Comparison of ENCODE assay signal across 17 mouse cellular contexts in the genomic region with DNA sequence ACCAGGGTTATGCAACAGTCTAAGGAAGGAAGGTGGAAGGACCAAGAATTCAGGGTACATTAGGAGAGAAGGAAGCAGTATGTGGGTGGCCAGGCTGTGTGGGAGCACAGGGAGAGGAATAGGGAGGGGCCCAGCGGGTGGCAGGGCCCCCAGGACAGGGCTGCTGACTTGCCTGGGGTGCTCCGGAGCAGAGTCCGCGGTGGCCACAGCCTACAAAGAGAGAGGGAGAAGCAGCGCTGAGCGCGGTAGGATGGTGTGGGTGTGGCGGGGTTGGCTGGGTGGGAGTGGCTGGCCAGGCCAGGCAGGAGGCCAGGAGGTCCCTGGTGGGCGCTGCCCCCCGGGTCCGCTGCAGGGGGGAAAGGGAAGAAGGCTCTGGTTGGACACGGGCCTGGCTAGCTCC. TPM values are rescaled to one million over a fixed set of nuclear protein-coding genes. Genes with fewer than 3 reads are reported as not detected.
DNase-seq lines count a peak whose midpoint lies in the region; ATAC-seq lines count a peak whose summit lies in the region.
"Had no signal": no experiment of that assay in that cellular context is flagged by ENCODE, and none has a peak within 500 bp of the region (broad histone marks: within the 10 kb centered on the region; RNA-seq: fewer than 3 reads in every experiment).

No protein-coding gene starts in this region.

- peaks cover 64% of the 10 kb centered on the region for H3K36me3 ChIP-seq in forebrain, embryonic 10.5 days (replicated peaks)
- peaks cover 91% of the 10 kb centered on the region for H3K36me3 ChIP-seq in forebrain, embryonic 13.5 days (ENCODE audit: poor library complexity, severe bottlenecking)
- 0 out of 2 replicates have a peak, but pooled peaks cover 3% of the 10 kb centered on the region for H3K36me3 ChIP-seq in kidney, embryonic 16.5 days (ENCODE audit: insufficient read depth, low read length)

- H3K4me3 ChIP-seq in forebrain, embryonic 10.5 days, result no peak overlapping the region
- no peak overlapping the region for H3K4me3 ChIP-seq in forebrain, embryonic 13.5 days
- H3K4me3 ChIP-seq in kidney, embryonic 16.5 days (ENCODE audit: low read length), result no peak overlapping the region
- H3K4me3 ChIP-seq: forebrain, embryonic 15.5 days; hindbrain, embryonic 13.5 days; limb, embryonic 12.5 days; megakaryocyte, embryonic 14.5 days; midbrain, embryonic 15.5 days had no signal

- no peak for ATAC-seq in forebrain, embryonic 13.5 days
- ATAC-seq in kidney, embryonic 16.5 days (ENCODE audit: low FRiP score, low TSS enrichment), result 0 out of 2 replicates have a peak, but pooled peaks have one; percentile 16
- ATAC-seq: CD4-positive, CD25-positive, alpha-beta regulatory T cell, adult 4 months; forebrain, embryonic 15.5 days; midbrain, embryonic 15.5 days had no signal

- H3K27ac ChIP-seq in forebrain, embryonic 10.5 days, result peak overlapping the region; percentile 31; the same call in 1 of the 2 replicates
- H3K27ac ChIP-seq in forebrain, embryonic 13.5 days, result no peak overlapping the region
- no peak overlapping the region for H3K27ac ChIP-seq in kidney, embryonic 16.5 days (ENCODE audit: low read length)
- H3K27ac ChIP-seq: forebrain, embryonic 15.5 days; hindbrain, embryonic 13.5 days; limb, embryonic 12.5 days; midbrain, embryonic 15.5 days had no signal

- no peak for DNase-seq in forebrain, embryonic 10.5 days (ENCODE audit: extremely low spot score, low spot score)
- no peak for DNase-seq in kidney, postnatal 25 days
- DNase-seq in lung, postnatal 36 days, result peak; percentile 54
- no peak for DNase-seq in lung, postnatal 14 days
- no peak for DNase-seq in adrenal gland, adult 18-20 months (ENCODE audit: low spot score in 2 of 2)
- DNase-seq in layer of hippocampus, adult 8-10 months (ENCODE audit: low spot score in 2 of 2), result no peak
- DNase-seq: cerebellum, adult 9-11 months; kidney, adult 11 months; thymus, postnatal 14 days had no signal

- 76% methylated on average over 12 of the region's 12 CpGs for WGBS in forebrain, embryonic 10.5 days
- WGBS in forebrain, embryonic 13.5 days, result 85% methylated on average over 11 of the region's 12 CpGs
- WGBS in kidney, embryonic 16.5 days, result 54% methylated on average over 11 of the region's 12 CpGs

- H3K9me3 ChIP-seq in forebrain, embryonic 10.5 days, result no peaks in the 10 kb centered on the region
- no peaks in the 10 kb centered on the region for H3K9me3 ChIP-seq in forebrain, embryonic 13.5 days (replicated peaks)
- H3K9me3 ChIP-seq in kidney, embryonic 16.5 days (ENCODE audit: low read length), result no peaks in the 10 kb centered on the region
- H3K9me3 ChIP-seq: forebrain, embryonic 15.5 days; hindbrain, embryonic 13.5 days; limb, embryonic 12.5 days; megakaryocyte, embryonic 14.5 days; midbrain, embryonic 15.5 days had no signal

- no peak overlapping the region for H3K9ac ChIP-seq in forebrain, embryonic 13.5 days
- H3K9ac ChIP-seq in kidney, embryonic 16.5 days (replicated peaks; ENCODE audit: low read length), result no peak overlapping the region
- H3K9ac ChIP-seq: forebrain, embryonic 15.5 days; hindbrain, embryonic 13.5 days; limb, embryonic 12.5 days; midbrain, embryonic 15.5 days had no signal

- H3K4me2 ChIP-seq in forebrain, embryonic 13.5 days, result no peak overlapping the region
- H3K4me2 ChIP-seq in kidney, embryonic 16.5 days (replicated peaks; ENCODE audit: low read depth, low read length), result no peak overlapping the region
- H3K4me2 ChIP-seq: forebrain, embryonic 15.5 days; hindbrain, embryonic 13.5 days; limb, embryonic 12.5 days; midbrain, embryonic 15.5 days had no signal

- peaks cover 13% of the 10 kb centered on the region for H3K4me1 ChIP-seq in forebrain, embryonic 10.5 days
- peaks cover 17% of the 10 kb centered on the region for H3K4me1 ChIP-seq in forebrain, embryonic 13.5 days
- H3K4me1 ChIP-seq in kidney, embryonic 16.5 days (ENCODE audit: insufficient read depth, low read length), result peaks cover 20% of the 10 kb centered on the region

- H3K27me3 ChIP-seq in forebrain, embryonic 10.5 days (ENCODE audit: poor library complexity, severe bottlenecking), result peaks cover 9% of the 10 kb centered on the region
- no peaks in the 10 kb centered on the region for H3K27me3 ChIP-seq in forebrain, embryonic 13.5 days
- H3K27me3 ChIP-seq in kidney, embryonic 16.5 days (ENCODE audit: insufficient read depth, low read length), result no peaks in the 10 kb centered on the region
- H3K27me3 ChIP-seq: forebrain, embryonic 15.5 days; hindbrain, embryonic 13.5 days; limb, embryonic 12.5 days; midbrain, embryonic 15.5 days had no signal

RNA-seq across cellular contexts. Expression of a gene that starts 7.3 kb away (rescaled TPM):
- polyA plus RNA-seq in forebrain, embryonic 10.5 days (2016; fragmentation: Nextera tagmentation; extraction: Ambion mirVana), result 260 and 275 TPM in 2 replicates
- 221 and 237 TPM in 2 replicates for polyA plus RNA-seq in forebrain, embryonic 13.5 days (2015; fragmentation: Nextera tagmentation; extraction: Ambion mirVana)
- 272 and 300 TPM in 2 replicates for polyA plus RNA-seq in kidney, embryonic 16.5 days (2015; fragmentation: Nextera tagmentation; extraction: Ambion mirVana)
- total RNA-seq in adrenal gland, adult 18-20 months (2021), result 100 to 1,000 TPM; 108 to 123 TPM
- total RNA-seq in layer of hippocampus, adult 8-10 months (2022), result 10 to 100 TPM; 73.9 to 82.9 (median 79.4) TPM

RNA-seq across cellular contexts. Expression of a gene that starts 7.6 kb away (rescaled TPM):
- polyA plus RNA-seq in forebrain, embryonic 10.5 days (2016; fragmentation: Nextera tagmentation; extraction: Ambion mirVana), result 4.4 and 5.4 TPM in 2 replicates
- polyA plus RNA-seq in forebrain, embryonic 13.5 days (2015; fragmentation: Nextera tagmentation; extraction: Ambion mirVana), result 36.6 and 43.2 TPM in 2 replicates
- polyA plus RNA-seq in kidney, embryonic 16.5 days (2015; fragmentation: Nextera tagmentation; extraction: Ambion mirVana), result 4.7 and 6.0 TPM in 2 replicates
- 1 to 10 TPM; 1.7 to 2.9 TPM for total RNA-seq in adrenal gland, adult 18-20 months (2021)
- total RNA-seq in layer of hippocampus, adult 8-10 months (2022), result 10 to 100 TPM; 74.0 to 89.3 (median 80.2) TPM

RNA-seq across cellular contexts. Expression of a gene that starts 9.6 kb away (rescaled TPM):
- 1.7 and 1.8 TPM in 2 replicates for polyA plus RNA-seq in forebrain, embryonic 10.5 days (2016; fragmentation: Nextera tagmentation; extraction: Ambion mirVana)
- polyA plus RNA-seq in forebrain, embryonic 13.5 days (2015; fragmentation: Nextera tagmentation; extraction: Ambion mirVana), result 2.8 and 3.1 TPM in 2 replicates
- 20.0 and 23.6 TPM in 2 replicates for polyA plus RNA-seq in kidney, embryonic 16.5 days (2015; fragmentation: Nextera tagmentation; extraction: Ambion mirVana)
- total RNA-seq in adrenal gland, adult 18-20 months (2021), result under 1 TPM; 0.23 to 0.35 TPM
- total RNA-seq in layer of hippocampus, adult 8-10 months (2022), result 1 to 10 TPM in 2 of 4 experiments, under 1 TPM in 2; 0.37 to 1.7 (median 1.2) TPM

RNA-seq across cellular contexts. Expression of a gene that starts 11.6 kb away (rescaled TPM):
- 227 and 242 TPM in 2 replicates for polyA plus RNA-seq in forebrain, embryonic 10.5 days (2016; fragmentation: Nextera tagmentation; extraction: Ambion mirVana)
- 196 and 201 TPM in 2 replicates for polyA plus RNA-seq in forebrain, embryonic 13.5 days (2015; fragmentation: Nextera tagmentation; extraction: Ambion mirVana)
- 227 and 235 TPM in 2 replicates for polyA plus RNA-seq in kidney, embryonic 16.5 days (2015; fragmentation: Nextera tagmentation; extraction: Ambion mirVana)
- 100 to 1,000 TPM; 141 to 148 TPM for total RNA-seq in adrenal gland, adult 18-20 months (2021)
- 10 to 100 TPM; 85.4 to 96.0 (median 94.4) TPM for total RNA-seq in layer of hippocampus, adult 8-10 months (2022)

RNA-seq across cellular contexts. Expression of a gene that starts 20.7 kb away (rescaled TPM):
- 76.7 and 78.6 TPM in 2 replicates for polyA plus RNA-seq in forebrain, embryonic 10.5 days (2016; fragmentation: Nextera tagmentation; extraction: Ambion mirVana)
- polyA plus RNA-seq in forebrain, embryonic 13.5 days (2015; fragmentation: Nextera tagmentation; extraction: Ambion mirVana), result 100 and 106 TPM in 2 replicates
- 127 and 146 TPM in 2 replicates for polyA plus RNA-seq in kidney, embryonic 16.5 days (2015; fragmentation: Nextera tagmentation; extraction: Ambion mirVana)
- 100 to 1,000 TPM; 119 to 122 TPM for total RNA-seq in adrenal gland, adult 18-20 months (2021)
- total RNA-seq in layer of hippocampus, adult 8-10 months (2022), result 10 to 100 TPM; 44.2 to 67.3 (median 61.7) TPM
